Mouse (Mus musculus): ENCODE results near the gene Cldn14. TPM values are rescaled to one million over a fixed set of nuclear protein-coding genes. Genes with fewer than 3 reads are reported as not detected.
"Not testable (repeated sequence)": the region's sequence is repeated elsewhere in the genome, so short reads cannot be mapped to it uniquely, and the experiment has no call there.

The Cldn14 gene
- total RNA-seq, 2 experiments from 2014 or later: not detected

GRCm38 (mm10) chr16:94010156-94010555 is 1.5 kb upstream of the Cldn14 start:
- no peak for ATAC-seq (replicated peaks; ENCODE audit: poor library complexity)

DNA sequence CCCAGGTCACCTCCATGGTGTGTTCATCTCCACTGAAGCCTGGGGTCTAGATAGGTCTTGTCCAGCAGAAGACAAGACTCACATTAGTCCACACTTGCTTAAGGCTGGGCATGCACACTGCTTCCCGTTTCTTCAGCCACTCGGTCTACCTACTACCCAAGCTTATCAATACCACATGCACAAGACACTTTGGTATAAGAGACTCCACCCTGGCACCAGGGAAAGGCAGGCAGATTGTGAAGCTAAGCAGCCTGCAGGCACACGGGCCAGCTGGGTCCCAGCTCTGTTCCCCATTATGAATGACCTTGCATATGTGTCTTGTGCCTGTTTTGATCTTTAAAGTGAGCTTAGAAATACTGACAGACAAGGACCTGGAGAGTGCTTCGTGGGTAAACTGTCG is 719 bp upstream of the Cldn14 start:
- peak; percentile 78 for ATAC-seq (replicated peaks; ENCODE audit: poor library complexity)

- ATAC-seq (replicated peaks; ENCODE audit: poor library complexity): 0 out of 2 replicates have a peak, but pooled peaks have one; percentile 35
Observed at GRCm38 (mm10) chr16:94006706-94007665, 1.7 kb downstream of the Cldn14 start.

DNA sequence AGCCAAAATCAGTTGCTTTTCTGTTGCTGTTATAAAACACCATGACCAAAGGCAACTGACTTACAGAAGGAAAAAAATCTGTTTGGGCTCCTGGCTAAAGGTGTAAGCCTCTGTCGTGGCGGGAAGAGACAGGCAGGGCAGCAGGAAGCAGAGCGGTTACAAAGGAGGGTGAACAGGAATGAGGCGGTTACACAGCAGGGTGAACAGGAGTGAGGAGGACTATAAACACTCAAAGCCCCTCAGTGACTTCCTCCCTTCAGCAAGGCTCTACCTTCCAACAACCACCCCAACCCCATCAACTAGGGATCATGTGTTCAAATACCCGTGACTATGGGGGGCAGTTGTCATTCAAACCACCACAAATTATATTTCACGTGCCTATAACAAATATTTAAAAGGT is 5.2 kb downstream of the Cldn14 start:
- no peak for ATAC-seq (replicated peaks; ENCODE audit: poor library complexity)

DNA sequence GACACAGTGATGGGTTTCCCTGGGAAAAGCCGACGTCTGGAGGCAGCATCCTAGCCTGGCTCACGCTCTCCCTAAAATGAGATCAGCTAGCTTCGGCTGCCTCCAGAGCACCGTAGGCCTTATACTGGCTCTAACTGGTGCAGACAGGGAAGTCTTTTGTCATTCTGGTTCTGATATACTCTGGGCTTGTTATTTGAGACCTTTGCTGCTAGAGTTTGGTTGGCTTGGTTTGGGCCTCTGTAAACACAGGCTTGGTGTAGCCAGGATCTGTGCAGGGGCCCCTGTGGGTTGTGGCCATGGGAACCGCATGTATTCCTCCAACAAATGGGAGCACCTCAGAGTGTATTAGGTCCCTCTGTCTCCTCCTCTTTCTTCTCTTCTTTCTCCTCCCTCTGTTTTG is 7.3 kb downstream of the Cldn14 start:
- no peak for ATAC-seq (replicated peaks; ENCODE audit: poor library complexity)

- ATAC-seq (replicated peaks; ENCODE audit: poor library complexity): no peak
Observed at GRCm38 (mm10) chr16:93998895-93999294, 9.7 kb downstream of the Cldn14 start.

DNA sequence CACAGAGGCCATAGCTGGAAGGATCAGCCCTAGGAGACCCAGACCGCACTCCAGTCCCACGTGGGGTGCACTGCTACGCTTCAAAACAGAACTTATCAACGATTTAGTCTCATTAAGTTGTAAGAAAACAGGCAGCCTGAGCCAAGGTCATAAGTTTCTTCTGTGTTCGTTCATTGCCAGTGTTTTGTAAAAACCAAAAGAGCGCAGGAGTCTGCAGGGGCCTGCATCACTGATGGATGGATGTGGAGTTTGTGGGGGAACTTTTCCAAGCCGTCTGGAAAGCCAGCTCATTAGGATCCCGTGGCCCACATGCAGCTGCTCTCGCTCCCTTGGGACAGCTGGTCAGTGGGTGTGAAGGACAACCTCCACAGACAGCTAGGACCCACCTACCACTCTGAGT is 25.1 kb downstream of the Cldn14 start:
- no peak for ATAC-seq (replicated peaks; ENCODE audit: poor library complexity)

GRCm38 (mm10) chr16:93982341-93982740 is 26.3 kb downstream of the Cldn14 start:
- peak; percentile 57 for ATAC-seq (replicated peaks; ENCODE audit: poor library complexity)

DNA sequence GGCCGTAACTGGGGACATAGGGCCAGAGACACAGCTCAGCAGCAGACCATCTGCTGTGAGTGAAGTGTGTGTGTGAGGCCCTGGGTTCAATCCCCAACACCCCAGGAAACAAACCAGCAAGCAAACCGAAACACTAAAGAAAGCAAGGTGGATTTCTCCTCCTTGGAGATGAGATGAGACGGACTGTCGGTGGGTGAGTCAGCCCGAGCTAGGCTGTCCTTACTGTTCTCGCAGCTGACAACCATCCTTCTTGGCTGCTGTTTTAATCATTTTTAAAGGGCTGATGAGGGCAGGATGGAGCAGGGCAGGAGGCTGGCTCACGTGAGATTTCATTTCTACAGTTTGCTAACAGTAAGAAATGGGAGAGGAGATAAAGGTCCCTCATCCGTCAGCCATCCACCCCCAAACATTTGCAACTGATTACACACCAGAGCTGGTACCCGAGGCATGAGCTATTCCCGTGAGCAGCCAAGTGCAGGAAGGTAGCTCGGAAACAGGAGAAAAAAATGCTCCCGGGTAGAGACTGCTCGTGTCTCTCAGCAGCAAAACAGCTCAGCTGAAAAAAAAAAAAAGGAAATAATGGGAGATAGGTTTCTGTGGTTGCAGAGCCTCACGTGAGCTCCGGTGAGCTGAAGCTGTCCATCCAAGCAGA is 27.3 kb downstream of the Cldn14 start:
- ATAC-seq (replicated peaks; ENCODE audit: poor library complexity): peak; percentile 52

DNA sequence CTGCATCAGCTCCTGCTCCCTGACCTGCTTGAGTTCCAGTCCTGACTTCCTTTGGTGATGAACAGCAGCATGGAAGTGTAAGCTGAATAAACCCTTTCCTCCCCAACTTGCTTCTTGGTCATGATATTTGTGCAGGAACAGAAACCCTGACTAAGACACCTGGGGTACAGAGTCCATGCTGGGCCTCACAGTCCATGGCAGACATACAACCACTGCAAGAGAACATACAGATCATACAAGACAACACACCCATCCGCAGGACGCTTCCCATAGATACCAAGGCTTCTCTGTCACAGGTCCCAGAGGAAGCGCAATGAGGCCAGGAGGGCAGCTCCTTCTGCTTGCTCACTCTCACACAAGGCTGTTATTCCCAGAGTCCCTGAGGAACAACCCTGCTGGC is 28.3 kb downstream of the Cldn14 start:
- not testable (repeated sequence) for ATAC-seq (replicated peaks; ENCODE audit: poor library complexity)

DNA sequence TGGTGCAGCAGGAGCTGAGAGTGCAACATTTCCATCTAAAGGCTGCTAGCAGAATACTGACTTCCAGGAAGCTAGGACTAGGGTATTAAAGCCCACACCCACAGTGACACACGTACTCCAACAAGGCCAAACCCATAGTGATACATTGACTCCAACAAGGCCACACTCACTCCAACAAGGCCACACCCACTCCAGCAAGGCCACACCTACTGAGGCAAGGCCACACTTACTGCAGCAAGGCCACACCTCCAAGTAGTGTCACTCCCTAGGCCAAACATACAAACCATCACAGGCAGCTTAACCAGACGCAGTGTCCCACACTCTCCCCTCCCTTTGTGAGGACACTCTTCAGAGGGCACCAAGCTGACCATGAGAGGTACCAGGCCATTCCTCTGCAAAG is 29.3 kb downstream of the Cldn14 start:
- ATAC-seq (replicated peaks; ENCODE audit: poor library complexity): peak; percentile 61

- ATAC-seq (replicated peaks; ENCODE audit: poor library complexity): peak; percentile 36
Observed at GRCm38 (mm10) chr16:93977587-93977986, 31.1 kb downstream of the Cldn14 start.

- ATAC-seq (replicated peaks; ENCODE audit: poor library complexity): no peak
Observed at GRCm38 (mm10) chr16:93976907-93977306, 31.7 kb downstream of the Cldn14 start.

DNA sequence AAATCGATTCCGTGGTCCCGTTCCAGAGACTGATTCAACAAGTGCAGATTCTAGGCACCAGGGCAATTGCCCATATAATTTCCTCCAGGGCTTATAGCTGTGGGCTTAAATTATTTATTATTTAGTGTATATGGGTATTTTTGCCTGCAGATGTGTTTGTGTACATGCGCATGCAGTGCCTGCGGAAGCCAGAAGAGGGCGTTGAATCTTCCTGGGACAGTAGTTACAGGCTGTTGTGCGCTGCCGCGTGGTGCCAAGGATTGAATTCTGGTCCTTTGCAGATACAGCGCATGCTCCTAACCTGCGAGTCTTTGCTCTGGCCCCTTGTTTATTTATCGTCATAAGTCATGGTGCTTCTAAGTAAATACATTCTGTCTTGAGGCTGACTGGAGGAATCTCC is 33.2 kb downstream of the Cldn14 start:
- ATAC-seq (replicated peaks; ENCODE audit: poor library complexity): no peak

DNA sequence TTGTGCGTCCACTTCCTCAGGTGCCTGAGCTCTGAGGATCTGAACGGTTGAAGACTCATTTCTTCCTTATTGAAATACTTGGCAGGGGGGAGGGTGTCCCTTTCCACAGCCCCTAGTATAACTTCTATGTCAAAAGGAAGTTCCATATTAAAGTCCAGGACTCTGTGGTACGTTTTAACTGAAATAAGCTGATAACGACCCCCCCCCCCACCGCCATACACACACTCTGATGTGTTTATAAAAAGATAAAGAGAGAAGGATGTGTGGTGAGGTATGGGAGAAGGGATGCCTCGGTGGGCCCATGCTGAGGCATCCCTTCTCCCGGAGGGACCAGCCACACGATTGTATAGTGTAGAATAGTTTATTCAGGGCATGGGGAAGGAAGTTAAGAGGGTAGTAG is 34.4 kb downstream of the Cldn14 start:
- no peak for ATAC-seq (replicated peaks; ENCODE audit: poor library complexity)

- ATAC-seq (replicated peaks; ENCODE audit: poor library complexity): peak; percentile 81
Observed at GRCm38 (mm10) chr16:93973554-93973953, 35.1 kb downstream of the Cldn14 start.

- ATAC-seq (replicated peaks; ENCODE audit: poor library complexity): peak; percentile 30; the same call in 1 of the 2 replicates
Observed at GRCm38 (mm10) chr16:93973123-93973522, 35.5 kb downstream of the Cldn14 start.

DNA sequence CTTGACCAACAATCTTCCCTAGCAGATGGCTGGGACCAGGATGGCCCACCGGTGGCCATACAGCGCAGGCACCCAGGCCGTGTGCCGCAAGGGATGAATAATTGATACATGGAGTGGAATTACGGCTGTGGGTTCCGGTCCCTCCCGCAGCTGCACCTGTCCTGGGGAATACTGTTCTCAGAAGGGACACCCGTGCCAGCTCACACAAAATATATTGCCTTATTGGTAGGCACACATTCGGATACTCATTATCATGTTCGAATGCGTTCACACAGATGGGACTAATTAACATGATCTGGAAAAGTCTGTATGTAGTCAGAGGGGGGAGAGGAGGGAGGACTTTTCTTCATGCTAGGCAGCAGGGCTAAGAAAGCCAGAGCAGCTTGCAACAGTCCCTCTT is 37.6 kb downstream of the Cldn14 start:
- ATAC-seq (replicated peaks; ENCODE audit: poor library complexity): no peak

GRCm38 (mm10) chr16:93967893-93968292 is 40.7 kb downstream of the Cldn14 start:
- ATAC-seq (replicated peaks; ENCODE audit: poor library complexity): no peak

- no peak for ATAC-seq (replicated peaks; ENCODE audit: poor library complexity)
Observed at GRCm38 (mm10) chr16:93962283-93962682, 46.4 kb downstream of the Cldn14 start.

- ATAC-seq (replicated peaks; ENCODE audit: poor library complexity): no peak
Observed at GRCm38 (mm10) chr16:93961099-93961646, 47.5 kb downstream of the Cldn14 start.

- 0 out of 2 replicates have a peak, but pooled peaks have one; percentile 4 for ATAC-seq (replicated peaks; ENCODE audit: poor library complexity)
Observed at GRCm38 (mm10) chr16:93960495-93960894, 48.1 kb downstream of the Cldn14 start.
